Mouse (Mus musculus): ENCODE data around the gene Fbxl18.
A peak's percentile ranks its signal among the peaks of the same experiment; 100 is the strongest.
"Not testable (repeated sequence)": the region's sequence is repeated elsewhere in the genome, so short reads cannot be mapped to it uniquely, and the experiment has no call there.

Gene Fbxl18

DNA sequence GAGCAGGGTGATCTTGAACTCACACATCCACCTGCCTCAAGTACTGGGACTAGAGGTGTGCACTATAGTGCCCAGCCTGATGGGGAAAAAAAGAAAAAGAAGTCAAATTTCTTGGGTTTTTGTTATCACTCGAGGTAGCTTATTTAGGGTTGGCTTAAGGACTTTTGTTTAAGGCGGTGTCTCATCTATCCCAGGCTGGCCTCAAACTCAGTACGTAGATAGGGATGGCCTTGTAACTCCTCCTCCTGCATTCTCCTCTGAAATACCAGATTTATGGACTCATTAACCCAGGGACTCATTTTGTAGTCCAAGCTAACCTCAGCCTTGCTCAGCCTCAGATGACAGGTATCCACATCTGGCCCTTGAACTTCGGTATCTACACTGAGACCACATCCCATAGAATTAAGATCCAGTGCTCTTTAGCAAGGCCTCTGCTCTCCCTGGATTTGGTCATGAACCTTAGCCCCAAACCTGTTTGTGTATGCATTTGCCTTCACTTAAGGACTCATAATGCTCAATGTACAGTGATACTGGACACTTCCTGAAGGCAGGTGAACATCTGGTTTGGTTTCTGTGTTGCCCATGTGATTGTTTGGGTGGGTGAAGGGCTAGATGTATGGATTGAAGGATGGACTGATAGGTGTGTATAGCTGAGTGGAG, 6.8 kb upstream of the Fbxl18 start:
- ATAC-seq (ENCODE audit: insufficient number of reproducible peaks, low FRiP score, low TSS enrichment), result no peak

DNA sequence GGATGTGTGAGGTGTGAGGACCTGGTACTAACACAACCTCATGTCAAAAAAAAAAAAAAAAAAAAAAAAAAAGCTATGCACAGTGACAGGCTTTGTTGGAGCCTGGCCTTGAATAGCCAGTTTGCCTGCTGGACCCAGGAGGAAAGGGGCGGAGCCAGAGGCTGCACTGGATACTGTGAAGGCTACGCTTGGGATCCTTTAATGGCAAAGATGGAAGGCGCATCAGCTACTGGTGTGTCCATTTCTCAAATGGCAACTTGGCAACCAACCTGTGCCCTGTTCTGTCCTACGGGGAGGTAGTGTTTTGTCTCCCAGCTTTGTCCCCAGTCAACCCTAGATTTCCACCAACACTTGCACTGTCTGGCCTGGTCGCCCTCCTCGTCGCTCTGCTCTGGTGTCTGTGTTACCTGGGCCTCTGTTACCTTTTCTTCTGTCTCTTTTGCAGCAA, 6.2 kb upstream of the Fbxl18 start:
- ATAC-seq (ENCODE audit: insufficient number of reproducible peaks, low FRiP score, low TSS enrichment), result no peak

DNA sequence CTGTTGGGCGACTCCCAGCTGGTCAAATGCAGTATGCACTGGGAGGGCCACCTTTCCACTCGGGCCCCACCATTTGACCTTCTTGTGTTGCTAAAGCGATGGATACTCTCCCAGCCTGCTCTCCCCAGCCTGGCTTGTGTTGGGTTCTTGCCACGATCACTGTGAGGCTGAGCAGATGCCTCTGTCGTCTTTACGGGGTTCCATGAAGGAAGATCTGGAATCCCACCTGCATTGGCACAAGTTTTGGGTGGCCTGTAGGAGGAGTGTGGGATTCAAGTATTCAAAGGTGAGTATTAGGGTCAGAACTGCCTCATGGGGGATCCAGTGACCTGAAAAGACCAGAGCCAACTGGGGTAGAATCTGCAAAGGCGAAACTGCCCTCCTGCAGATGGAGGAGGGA, 5.4 kb upstream of the Fbxl18 start:
- ATAC-seq (ENCODE audit: insufficient number of reproducible peaks, low FRiP score, low TSS enrichment), result no peak

DNA sequence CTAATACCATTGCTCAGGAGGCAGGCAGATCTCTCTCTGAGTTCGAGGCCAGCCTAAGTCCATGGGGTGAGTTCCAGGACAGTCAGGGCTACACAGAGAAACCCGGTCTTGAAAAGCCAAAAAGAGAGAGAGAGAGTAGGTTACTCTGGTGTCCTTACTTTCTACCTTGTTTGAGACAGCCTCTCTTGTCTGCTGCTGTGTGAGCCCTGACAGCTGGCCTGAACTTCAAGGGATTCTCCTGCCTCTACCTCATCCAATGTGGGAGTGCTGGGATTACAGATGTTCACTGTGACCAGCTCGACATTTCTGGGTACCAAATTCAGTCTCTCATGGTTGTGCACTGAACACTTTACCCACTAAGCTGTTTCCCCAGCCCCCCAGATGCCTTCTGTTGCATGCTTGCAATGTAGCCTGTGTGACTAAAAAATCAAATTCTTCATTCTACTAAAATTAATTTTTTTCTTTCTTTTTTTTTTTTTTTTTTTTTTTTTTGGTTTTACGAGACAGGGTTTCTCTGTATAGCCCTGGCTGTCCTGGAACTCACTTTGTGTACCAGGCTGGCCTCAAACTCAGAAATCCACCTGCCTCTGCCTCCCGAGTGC, 4.8 kb upstream of the Fbxl18 start:
- ATAC-seq (ENCODE audit: insufficient number of reproducible peaks, low FRiP score, low TSS enrichment), result no peak

DNA sequence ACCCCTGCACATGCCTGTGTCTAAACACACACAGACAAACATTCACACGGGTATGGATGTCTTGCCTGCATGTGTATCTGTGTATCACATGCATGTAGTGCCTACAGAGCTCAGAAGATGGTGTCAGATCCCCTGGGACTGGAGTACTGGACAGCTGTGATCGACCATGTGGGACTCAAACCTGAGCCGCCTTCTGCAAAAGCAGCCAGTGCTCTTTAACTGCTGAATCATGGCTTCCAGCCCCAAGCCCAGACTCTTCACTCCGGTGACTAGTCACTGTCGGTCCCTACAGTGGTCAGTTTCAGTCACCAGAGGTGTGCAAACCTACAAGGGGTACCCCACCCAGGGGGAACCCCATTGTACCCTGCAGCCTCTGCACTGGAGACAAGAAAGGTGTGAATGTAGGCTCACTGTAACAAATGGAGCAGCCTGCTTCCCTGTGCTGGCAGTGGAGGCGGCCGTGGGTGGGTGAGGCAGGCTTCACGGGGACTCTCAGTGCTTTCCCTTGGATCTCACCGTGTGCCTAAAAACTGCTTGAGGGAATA, 3.9 kb upstream of the Fbxl18 start:
- ATAC-seq (ENCODE audit: insufficient number of reproducible peaks, low FRiP score, low TSS enrichment), result no peak

DNA sequence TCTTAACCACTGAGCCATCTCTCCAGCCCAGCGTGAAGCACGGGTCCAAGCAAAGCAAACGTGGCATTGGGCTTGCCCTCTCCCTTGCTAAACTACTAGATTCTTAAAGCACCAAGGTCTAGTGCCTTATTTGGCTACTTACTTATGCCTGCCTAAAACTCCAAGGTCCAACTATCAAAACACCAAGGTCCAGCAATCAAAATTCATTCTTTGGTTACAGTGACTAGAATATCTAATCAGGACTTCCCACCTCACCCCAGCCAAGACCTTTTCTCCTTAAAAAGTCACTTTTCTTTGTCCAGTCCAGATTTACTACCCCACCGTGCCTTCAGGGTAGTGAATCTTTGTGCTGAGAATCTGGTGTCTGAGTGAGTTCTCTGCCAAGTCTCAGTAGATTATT, 3.1 kb upstream of the Fbxl18 start:
- no peak for ATAC-seq (ENCODE audit: insufficient number of reproducible peaks, low FRiP score, low TSS enrichment)

DNA sequence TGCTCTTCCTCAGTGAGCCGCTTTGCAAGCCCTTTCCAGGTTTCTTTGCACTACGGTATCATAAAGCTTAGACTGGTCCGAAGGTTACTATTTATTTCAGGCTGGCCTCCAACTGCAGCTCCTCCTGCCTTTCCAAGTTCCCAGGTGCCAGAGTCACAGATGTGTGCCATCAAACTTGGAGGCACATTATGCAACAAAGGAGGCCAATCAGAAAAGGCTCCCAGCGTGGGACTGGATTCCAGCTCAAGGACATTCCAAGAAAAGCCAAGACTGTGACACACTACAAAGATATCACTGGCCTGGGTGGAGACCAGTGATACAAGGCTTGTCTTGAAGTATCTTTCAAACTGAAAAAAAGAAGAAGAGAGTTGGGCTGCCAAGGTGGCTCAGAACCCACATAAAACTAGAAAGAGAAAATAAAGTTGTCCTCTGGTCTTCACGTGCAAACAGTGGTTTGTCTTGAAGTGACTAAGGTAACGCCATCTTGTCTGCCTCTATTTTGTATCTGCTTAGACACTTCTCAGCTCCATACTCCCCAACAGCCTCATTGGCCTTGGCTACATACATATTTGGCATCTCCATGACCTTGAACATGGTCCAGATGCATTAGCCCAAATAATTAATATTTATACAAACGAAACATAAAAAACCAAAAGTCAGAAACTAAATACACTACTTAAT, 2.5 kb upstream of the Fbxl18 start:
- no peak for ATAC-seq (ENCODE audit: insufficient number of reproducible peaks, low FRiP score, low TSS enrichment)

DNA sequence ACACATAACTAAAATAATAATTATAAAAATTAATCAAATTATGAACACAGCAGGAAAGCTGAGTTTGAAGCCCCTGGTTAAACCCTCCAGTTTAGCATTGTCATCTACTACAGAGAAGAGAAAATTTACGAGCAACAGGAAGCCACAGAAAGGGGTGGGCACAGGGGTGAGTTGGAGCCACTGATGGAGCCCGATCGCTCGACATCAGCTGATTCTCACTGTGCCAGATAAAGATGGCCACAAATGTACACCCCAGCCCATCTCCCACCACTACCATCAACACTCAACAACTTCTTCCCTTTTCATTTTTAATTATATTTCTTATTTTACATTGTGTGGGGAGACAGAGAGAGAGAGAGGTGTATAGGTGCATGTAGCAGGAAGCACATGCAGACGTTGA, 1.5 kb upstream of the Fbxl18 start:
- ATAC-seq (ENCODE audit: insufficient number of reproducible peaks, low FRiP score, low TSS enrichment), result no peak

DNA sequence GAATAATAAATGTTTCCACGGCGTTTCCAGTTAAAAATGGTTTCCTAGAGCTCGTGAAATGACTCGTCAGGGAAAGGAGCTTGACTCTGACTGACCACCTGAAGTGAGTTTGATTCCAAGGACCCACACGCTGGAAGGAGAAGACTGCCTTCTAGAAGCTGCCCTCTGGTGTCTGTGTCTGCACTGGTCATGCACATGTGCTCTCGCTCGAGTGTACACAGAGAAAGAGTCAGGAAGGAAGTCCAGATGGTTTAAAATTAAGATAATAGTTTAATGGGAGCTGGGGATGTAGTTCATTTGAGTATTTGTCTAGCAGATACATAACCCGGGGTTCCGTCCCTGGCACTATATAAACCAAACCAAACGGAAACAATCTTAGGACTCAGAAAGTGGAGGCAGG, 971 bp upstream of the Fbxl18 start:
- no peak for ATAC-seq (ENCODE audit: insufficient number of reproducible peaks, low FRiP score, low TSS enrichment)

DNA sequence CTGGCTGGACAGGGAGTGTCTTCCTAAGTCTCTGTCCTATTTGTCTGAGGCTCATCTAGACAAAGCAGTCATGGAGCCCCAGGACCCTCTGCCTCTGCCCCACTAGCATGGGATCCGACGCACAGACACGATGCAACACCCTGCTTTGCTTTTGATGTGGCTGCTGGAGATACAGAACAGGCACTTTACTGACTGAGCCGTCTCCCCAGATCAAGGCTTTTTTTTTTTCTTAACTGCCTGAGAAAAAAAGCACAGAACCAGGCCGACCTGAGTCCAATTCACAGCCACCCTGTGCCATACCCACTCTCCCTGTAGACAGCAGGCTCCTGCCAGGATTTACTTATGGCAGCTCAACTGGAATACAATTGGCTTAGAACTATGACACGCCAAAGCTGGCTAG, 3.8 kb downstream of the Fbxl18 start:
- ATAC-seq (ENCODE audit: insufficient number of reproducible peaks, low FRiP score, low TSS enrichment), result no peak

DNA sequence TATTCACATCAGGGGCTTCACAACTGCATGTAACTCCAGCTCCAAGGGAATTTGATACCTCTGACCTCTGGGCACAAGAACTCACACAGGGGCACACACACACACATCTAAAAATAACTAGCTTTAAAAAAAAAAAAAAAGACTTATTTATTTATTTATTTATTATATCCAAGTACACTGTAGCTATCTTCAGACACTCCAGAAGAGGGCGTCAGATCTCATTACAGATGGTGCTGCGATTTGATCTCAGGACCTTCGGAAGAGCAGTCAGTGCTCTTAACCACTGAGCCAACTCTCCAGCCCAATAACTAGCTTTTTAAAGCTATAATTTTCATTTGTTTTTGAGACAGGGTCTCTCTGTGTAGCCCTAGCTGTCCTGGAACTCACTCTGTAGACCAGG, 7.7 kb downstream of the Fbxl18 start:
- not testable (repeated sequence) for ATAC-seq (ENCODE audit: insufficient number of reproducible peaks, low FRiP score, low TSS enrichment)

DNA sequence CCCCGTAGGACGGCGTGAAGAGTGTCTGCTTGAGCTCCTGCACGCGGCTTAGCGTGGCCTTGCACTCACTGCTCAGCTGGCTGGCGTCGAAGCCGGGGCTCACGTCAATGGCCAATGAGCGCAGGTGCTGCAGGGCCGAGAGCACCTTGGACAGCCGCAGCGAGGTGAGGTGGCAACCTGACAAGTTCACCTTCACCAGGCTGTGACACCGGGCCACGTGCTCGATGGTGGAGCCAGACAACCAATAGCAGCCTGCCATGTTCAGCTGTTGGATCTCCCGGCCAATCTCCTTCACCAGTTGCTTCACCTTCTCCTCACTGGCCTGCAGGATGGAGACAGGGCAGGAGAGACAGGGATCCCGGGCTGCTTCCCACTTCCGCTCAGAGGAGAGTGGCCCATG, 8.5 kb downstream of the Fbxl18 start:
- no peak for ATAC-seq (ENCODE audit: insufficient number of reproducible peaks, low FRiP score, low TSS enrichment)

DNA sequence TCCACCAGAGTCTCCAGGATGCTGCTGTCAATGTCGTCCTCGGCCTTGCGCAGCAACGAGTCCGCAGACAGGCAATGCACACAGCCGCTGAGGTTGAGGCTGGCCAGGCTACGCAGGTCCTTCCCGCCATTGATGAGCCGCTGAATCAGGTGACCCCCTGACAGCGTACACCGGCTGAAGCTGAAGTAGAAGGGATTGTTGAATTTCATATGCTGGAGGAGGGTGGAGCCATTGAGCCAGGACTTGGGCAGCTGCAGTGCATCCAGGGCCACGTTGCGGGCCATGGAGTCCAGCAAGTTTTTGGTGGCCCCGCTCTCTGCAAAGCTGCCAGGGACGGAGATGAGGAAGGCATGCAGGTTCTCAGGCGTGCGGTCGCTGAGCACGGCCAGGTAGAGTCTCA, 9.0 kb downstream of the Fbxl18 start:
- no peak for ATAC-seq (ENCODE audit: insufficient number of reproducible peaks, low FRiP score, low TSS enrichment)

DNA sequence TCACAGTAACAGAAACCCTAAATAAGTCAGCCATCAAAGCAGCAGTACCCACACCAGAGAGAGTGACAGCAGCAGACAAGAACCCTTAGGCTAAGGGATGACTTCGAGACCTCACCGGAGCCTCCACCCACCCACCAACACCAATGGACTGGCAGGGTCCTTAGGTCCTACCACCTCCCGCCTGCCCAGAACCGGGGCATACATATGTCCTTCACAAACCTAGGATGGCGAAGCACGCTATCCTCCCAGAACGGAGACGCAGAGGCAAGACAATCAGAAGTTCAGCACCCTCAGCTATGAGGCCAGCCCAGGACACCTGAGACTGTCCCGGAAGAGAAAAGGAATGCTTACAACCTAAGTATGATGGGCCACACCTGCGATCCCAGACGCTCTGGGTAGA, 12.8 kb downstream of the Fbxl18 start:
- no peak for ATAC-seq (ENCODE audit: insufficient number of reproducible peaks, low FRiP score, low TSS enrichment)

DNA sequence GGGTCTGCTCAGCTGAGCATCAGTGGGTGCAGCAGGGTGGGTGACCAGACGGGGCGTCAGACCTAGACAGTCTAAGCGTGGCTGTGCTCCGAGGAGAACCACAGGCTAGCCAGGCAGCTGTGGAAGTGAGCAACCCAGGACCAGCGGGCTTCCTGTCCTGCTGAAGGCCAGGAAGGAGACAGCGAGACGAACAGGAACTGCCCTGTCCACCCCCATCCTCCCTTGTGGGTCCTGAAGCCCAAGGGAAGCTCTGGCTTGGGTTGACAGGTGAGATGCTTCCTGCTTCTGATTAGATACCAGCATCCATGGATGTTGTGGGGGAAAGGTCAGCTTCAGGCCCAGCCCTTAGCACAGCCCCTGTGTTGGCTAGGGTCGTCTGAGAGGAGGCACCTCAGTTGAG, 13.3 kb downstream of the Fbxl18 start:
- no peak for ATAC-seq (ENCODE audit: insufficient number of reproducible peaks, low FRiP score, low TSS enrichment)

DNA sequence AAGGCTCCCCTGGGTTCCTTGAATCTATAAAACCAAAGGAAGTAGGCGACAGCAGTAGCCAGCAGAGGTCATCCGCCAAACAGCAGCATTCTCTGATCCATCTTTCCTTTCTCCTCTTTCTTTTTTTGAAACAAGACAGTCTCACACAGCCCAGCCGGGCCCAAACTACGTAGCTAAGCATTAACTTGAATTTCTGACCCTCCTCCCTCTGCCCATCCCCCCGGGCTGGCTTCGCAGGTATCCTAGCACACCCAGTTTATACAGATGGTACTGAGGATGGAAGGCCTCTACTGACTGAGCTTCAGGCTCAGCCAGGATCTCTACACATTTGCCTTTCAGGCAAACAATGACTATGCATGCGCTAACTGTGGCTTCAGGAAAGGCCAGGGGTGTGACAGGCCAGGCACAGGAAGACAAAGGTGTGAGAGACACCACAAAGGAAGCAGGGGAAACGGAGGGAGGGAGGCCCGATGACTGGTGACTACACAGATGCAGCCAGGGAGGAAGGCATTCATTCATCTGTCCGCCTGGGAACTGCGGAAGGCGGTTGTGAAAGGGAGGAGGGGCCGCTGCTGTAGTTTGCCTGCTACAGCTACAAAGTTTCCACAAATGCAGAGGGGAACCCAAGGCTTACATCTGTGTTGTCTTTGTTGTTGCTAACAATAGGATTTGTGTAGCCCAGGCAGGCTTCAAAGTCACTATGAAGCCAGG, 14.3 kb downstream of the Fbxl18 start:
- ATAC-seq (ENCODE audit: insufficient number of reproducible peaks, low FRiP score, low TSS enrichment), result no peak

DNA sequence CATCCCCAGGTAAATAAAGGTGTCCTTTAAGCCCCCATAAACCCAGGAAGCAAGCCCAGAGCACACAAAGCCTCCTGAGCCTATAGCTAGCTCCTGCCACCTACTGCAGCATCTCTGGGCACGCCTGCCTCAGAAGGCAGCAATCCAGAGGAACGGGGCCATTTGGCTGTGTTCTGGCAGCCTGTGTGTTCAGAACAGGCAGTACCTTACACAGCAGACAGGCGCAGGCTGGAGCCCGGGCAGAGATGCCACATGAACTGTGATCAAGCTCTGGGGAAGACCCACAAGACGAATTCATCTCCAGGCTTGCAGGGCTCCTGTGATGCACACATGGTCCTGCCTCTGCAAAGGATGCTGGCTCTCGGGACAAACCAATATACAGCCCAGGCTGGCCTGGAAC, 15.0 kb downstream of the Fbxl18 start:
- peak; percentile 38; the same call in 1 of the 2 replicates for ATAC-seq (ENCODE audit: insufficient number of reproducible peaks, low FRiP score, low TSS enrichment)

DNA sequence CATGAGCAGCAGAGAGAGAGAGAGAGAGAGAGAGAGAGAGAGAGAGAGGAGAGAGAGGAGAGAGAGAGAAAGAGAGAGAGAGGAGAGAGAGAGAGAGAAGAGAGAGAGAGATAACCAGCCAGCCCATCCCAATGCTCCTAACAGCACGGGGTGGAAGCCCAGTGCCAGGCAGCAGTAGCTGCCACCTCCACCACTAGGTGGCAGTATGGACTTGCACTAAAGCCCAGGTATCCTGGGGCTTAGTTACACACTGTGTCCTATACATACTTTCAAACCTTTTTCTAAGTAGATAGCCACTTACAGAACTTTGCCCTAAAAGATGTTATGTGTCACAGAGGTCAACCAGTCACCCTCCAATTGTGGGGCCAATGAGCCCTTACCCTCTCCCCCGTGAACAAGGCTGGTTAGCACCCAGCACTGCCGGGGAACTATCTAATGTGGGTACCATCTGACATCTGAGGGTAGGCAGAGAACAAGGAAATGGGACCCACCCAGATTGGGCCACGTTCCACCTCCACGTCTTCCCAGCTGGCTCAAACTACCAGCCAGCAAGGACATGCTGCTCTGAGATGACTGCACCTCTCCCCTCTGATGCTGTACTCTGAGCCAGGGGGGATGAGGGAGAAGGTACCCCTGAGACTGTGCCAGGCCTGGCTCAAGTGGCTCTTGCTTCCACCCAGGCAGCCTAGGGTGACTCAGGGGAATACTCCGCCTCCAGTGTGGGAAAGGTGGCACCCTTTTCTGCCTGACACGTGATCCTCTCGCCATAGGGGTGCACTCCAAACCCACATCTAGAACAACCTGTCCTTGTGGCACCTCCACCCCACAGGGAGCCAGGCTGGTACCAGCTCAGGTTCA, 15.7 kb downstream of the Fbxl18 start:
- peak; percentile 69 for ATAC-seq (ENCODE audit: insufficient number of reproducible peaks, low FRiP score, low TSS enrichment)

DNA sequence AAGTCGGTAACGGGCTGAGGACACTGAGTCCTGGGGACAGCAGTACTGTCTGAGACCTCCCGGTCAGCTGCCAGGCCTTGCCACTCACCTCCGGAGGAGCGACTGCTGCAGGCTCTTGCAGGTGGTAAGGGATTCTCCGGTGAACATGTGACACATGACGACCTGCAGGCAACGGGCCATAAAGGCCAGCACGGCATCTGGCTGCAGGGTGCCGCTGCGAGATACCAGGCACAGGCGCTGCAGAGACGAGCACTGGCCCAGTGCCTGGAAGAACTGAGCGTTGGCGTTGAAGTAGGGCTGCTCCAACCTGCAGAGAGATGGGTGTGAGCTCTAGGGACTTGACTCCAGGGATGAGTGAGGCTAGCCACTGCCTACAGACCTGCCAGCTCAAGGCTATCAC, 16.7 kb downstream of the Fbxl18 start:
- ATAC-seq (ENCODE audit: insufficient number of reproducible peaks, low FRiP score, low TSS enrichment), result no peak

Measured in cerebellum, adult (tissue).